ENCODE assay signal across 8 mouse cellular contexts in genomic region chr4:48045721-48046460, GRCm38 (mm10). TPM values are rescaled to one million over a fixed set of nuclear protein-coding genes. Genes with fewer than 3 reads are reported as not detected.
A peak's percentile ranks its signal among the peaks of the same experiment; 100 is the strongest.
DNase-seq lines count a peak whose midpoint lies in the region; ATAC-seq lines count a peak whose summit lies in the region.

No protein-coding gene starts in this region.

- peak; percentile 61 to 85 for DNase-seq in adrenal gland, adult (ENCODE audit: inconsistent age in 2 of 2, low spot score in 1 of 2)
- no peak for DNase-seq in adrenal gland, adult 8-10 months
- DNase-seq in ES-CJ7 (ENCODE audit: low read depth, low spot score), result peak; percentile 65
- peak; percentile 53 to 61 for DNase-seq in cerebellum, postnatal 10 days
- peak; percentile 41 to 54 for DNase-seq in kidney, postnatal 4 days
- DNase-seq in midbrain, embryonic 10.5 days (ENCODE audit: low spot score), result peak; percentile 82
- DNase-seq in splenic B cell, adult 2 months (ENCODE audit: low read depth, low spot score), result peak; percentile 64

- peaks cover 51% of the 10 kb centered on the region for H3K27me3 ChIP-seq in heart, embryonic 11.5 days (ENCODE audit: control insufficient read depth, insufficient read depth, low read length)
- H3K27me3 ChIP-seq in midbrain, embryonic 10.5 days (ENCODE audit: low read depth, poor library complexity, severe bottlenecking), result peaks cover 49% of the 10 kb centered on the region
- H3K27me3 ChIP-seq in splenic B cell, adult 2 months (ENCODE audit: control insufficient read depth, insufficient read depth, low read length, poor library complexity, severe bottlenecking), result no peaks in the 10 kb centered on the region; the same call in 1 of the 2 replicates

- no peaks in the 10 kb centered on the region for H3K9me3 ChIP-seq in heart, embryonic 11.5 days (replicated peaks; ENCODE audit: control insufficient read depth, low read length)
- H3K9me3 ChIP-seq in midbrain, embryonic 10.5 days (replicated peaks), result no peaks in the 10 kb centered on the region

- peak overlapping the region; percentile 70 for H3K4me3 ChIP-seq in heart, embryonic 11.5 days (ENCODE audit: low read depth, low read length)
- H3K4me3 ChIP-seq in midbrain, embryonic 10.5 days, result peak overlapping the region; percentile 82

- WGBS in heart, embryonic 11.5 days (ENCODE audit: insufficient replicate concordance), result under 1% methylated on average over 39 of the region's 39 CpGs
- WGBS in midbrain, embryonic 10.5 days, result under 1% methylated on average over 39 of the region's 39 CpGs

- H3K27ac ChIP-seq in heart, embryonic 11.5 days (ENCODE audit: low read depth, low read length), result no peak overlapping the region
- peak overlapping the region; percentile 97 for H3K27ac ChIP-seq in midbrain, embryonic 10.5 days (replicated peaks)

- H3K36me3 ChIP-seq in heart, embryonic 11.5 days (ENCODE audit: control insufficient read depth, insufficient read depth, low read length), result no peaks in the 10 kb centered on the region
- no peaks in the 10 kb centered on the region for H3K36me3 ChIP-seq in midbrain, embryonic 10.5 days
- no peaks in the 10 kb centered on the region for H3K36me3 ChIP-seq in splenic B cell, adult 2 months (ENCODE audit: control insufficient read depth, insufficient read depth, low read length, poor library complexity, severe bottlenecking)

- peak overlapping the region; percentile 78 for H3K9ac ChIP-seq in heart, embryonic 11.5 days (ENCODE audit: low read depth, low read length)

- H3K4me2 ChIP-seq in heart, embryonic 11.5 days, result peak overlapping the region; percentile 100

- H3K4me1 ChIP-seq in heart, embryonic 11.5 days (ENCODE audit: control insufficient read depth, insufficient read depth, low read length), result peaks cover 16% of the 10 kb centered on the region
- H3K4me1 ChIP-seq in midbrain, embryonic 10.5 days, result peaks cover 74% of the 10 kb centered on the region

- no peak for ATAC-seq in heart, embryonic 11.5 days (replicated peaks; ENCODE audit: insufficient number of reproducible peaks, low FRiP score, low TSS enrichment)

RNA-seq across cellular contexts. Expression of gene Nr4a3, which starts 0.9 kb away (rescaled TPM):
- 10 to 100 TPM; 49.4 to 74.0 (median 59.3) TPM for total RNA-seq in adrenal gland, adult 8-10 months (2022)
- 0.17 TPM in 1 of 2 replicates, not detected in the other for polyA plus RNA-seq in heart, embryonic 11.5 days (2014; fragmentation: Nextera tagmentation; extraction: Ambion mirVana)
- 0.60 and 0.61 TPM in 2 replicates for polyA plus RNA-seq in midbrain, embryonic 10.5 days (2016; fragmentation: Nextera tagmentation; extraction: Ambion mirVana)
